Mouse (Mus musculus): ENCODE measurements around the gene Gltp. TPM values are rescaled to one million over a fixed set of nuclear protein-coding genes. Genes with fewer than 3 reads are reported as not detected.

Gene Gltp
- polyA plus RNA-seq, 1 experiment from 2014 or later = 78.5 TPM

- Histone ChIP-seq H3K27me3 (no peaks in the 10 kb centered on the region), H3K36me3 (peaks cover 38% of the 10 kb centered on the region), H3K4me1 (no peaks in the 10 kb centered on the region), H3K4me3 (replicated peaks) (no peak overlapping the region), H3K9me3 (replicated peaks) (no peaks in the 10 kb centered on the region), H3K4me2 (no peak overlapping the region), H3K9ac (no peak overlapping the region), H3K27ac (no peak overlapping the region)
- ATAC-seq (replicated peaks; ENCODE audit: low FRiP score) = no peak
- 53% methylated on average over 2 of the region's 2 CpGs for WGBS
These were observed 59.4 kb downstream of the Gltp start for GRCm38 (mm10) chr5:114631336-114631735.

DNA sequence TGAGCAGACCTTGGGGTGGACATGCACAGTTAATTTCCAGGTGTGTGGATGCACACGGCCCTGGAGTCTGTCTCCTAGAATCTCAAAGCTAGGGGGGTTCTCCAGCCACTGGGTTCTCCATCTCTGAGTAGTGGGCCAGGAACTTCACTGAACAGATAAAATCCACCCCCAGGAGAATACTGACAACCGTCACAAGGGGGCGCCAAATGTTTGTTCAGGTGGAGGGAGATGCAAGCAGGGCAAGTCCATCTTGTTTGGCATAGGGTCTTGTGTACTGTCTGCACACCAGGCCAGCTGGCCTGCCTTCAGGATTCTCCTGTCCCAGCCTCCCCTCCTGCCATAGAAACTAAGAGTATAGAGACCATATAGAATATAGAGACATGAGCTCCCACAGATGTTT, 65.2 kb downstream of the Gltp start:
- Histone ChIP-seq H3K9ac (no peak overlapping the region), H3K4me1 (no peaks in the 10 kb centered on the region), H3K9me3 (replicated peaks) (no peaks in the 10 kb centered on the region), H3K27ac (no peak overlapping the region), H3K36me3 (peaks cover 23% of the 10 kb centered on the region), H3K4me3 (replicated peaks) (no peak overlapping the region), H3K27me3 (0 out of 2 replicates have a peak, but pooled peaks cover 2% of the 10 kb centered on the region), H3K4me2 (no peak overlapping the region)
- WGBS = 11% methylated on average over 3 of the region's 3 CpGs
- no peak for ATAC-seq (replicated peaks; ENCODE audit: low FRiP score)

GRCm38 (mm10) chr5:114620305-114620704, 70.5 kb downstream of the Gltp start:
- 43% methylated on average over 6 of the region's 6 CpGs for WGBS
- Histone ChIP-seq H3K27me3 (0 out of 2 replicates have a peak, but pooled peaks cover 2% of the 10 kb centered on the region), H3K36me3 (no peaks in the 10 kb centered on the region), H3K4me1 (no peaks in the 10 kb centered on the region), H3K4me3 (replicated peaks) (no peak overlapping the region), H3K9ac (no peak overlapping the region), H3K9me3 (replicated peaks) (no peaks in the 10 kb centered on the region), H3K27ac (no peak overlapping the region), H3K4me2 (no peak overlapping the region)
- ATAC-seq (replicated peaks; ENCODE audit: low FRiP score) = no peak

Small RNA genes lying within 50 kb of the gene (microRNA-seq; reads per million reads assigned to microRNA genes)
- not detected for gene Mir7028

Other genes with a start within 250 kb of the Gltp start
- 30.5 and 33.4 TPM in 2 replicates for gene Mmab, start 246.9 kb downstream of the Gltp start, polyA plus RNA-seq (2015; fragmentation: Nextera tagmentation; extraction: Ambion mirVana)
- 40.2 and 42.8 TPM in 2 replicates for gene Mvk, start 246.7 kb downstream of the Gltp start, polyA plus RNA-seq (2015; fragmentation: Nextera tagmentation; extraction: Ambion mirVana)
- gene Fam222a, start 123.0 kb downstream of the Gltp start, polyA plus RNA-seq (2015; fragmentation: Nextera tagmentation; extraction: Ambion mirVana) = 4.4 and 4.7 TPM in 2 replicates
- 21.8 and 23.4 TPM in 2 replicates for gene Trpv4, start 32.6 kb downstream of the Gltp start, polyA plus RNA-seq (2015; fragmentation: Nextera tagmentation; extraction: Ambion mirVana)
- gene Tchp, start 16.8 kb upstream of the Gltp start, polyA plus RNA-seq (2015; fragmentation: Nextera tagmentation; extraction: Ambion mirVana) = 16.5 and 17.4 TPM in 2 replicates
- gene Ankrd13a, start 83.7 kb upstream of the Gltp start, polyA plus RNA-seq (2015; fragmentation: Nextera tagmentation; extraction: Ambion mirVana) = 45.3 and 49.8 TPM in 2 replicates
- gene Git2, start 84.5 kb upstream of the Gltp start, polyA plus RNA-seq (2015; fragmentation: Nextera tagmentation; extraction: Ambion mirVana) = 42.0 and 45.5 TPM in 2 replicates
- gene 1500011B03Rik, start 132.5 kb upstream of the Gltp start, polyA plus RNA-seq (2015; fragmentation: Nextera tagmentation; extraction: Ambion mirVana) = 102 and 105 TPM in 2 replicates
- gene 4930519G04Rik, start 162.7 kb upstream of the Gltp start, polyA plus RNA-seq (2015; fragmentation: Nextera tagmentation; extraction: Ambion mirVana) = not detected in 2 replicates
- gene Gm9936, start 167.7 kb upstream of the Gltp start, polyA plus RNA-seq (2015; fragmentation: Nextera tagmentation; extraction: Ambion mirVana) = 0.06 TPM in 1 of 2 replicates, not detected in the other
- gene Oasl2, start 206.0 kb upstream of the Gltp start, polyA plus RNA-seq (2015; fragmentation: Nextera tagmentation; extraction: Ambion mirVana) = 4.2 and 6.2 TPM in 2 replicates
- gene Oasl1, start 232.3 kb upstream of the Gltp start, polyA plus RNA-seq (2015; fragmentation: Nextera tagmentation; extraction: Ambion mirVana) = 1.6 and 2.0 TPM in 2 replicates